Mouse (Mus musculus): ENCODE data around the gene Tcte2.

Gene Tcte2

DNA sequence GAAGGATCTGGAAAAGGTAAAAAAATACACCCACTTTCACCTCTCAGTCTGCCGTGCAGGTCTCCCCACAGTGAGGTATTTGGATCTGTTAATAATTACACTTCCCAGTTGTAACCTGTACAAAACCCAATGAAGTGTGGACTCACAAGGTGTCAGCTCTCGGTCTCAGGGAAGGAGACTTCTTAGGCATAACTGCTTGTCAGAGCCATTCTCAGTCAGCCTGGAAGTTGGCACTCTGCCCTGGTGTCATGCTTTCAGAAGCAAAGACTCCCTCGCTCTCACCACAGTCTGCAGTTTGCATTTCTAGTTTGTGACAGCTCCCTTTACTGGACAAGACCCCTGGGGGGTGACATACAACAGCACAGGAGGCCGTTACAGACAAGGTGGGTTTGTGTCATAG, 16.8 kb downstream of the Tcte2 start:
- peak; percentile 38 for DNase-seq

DNA sequence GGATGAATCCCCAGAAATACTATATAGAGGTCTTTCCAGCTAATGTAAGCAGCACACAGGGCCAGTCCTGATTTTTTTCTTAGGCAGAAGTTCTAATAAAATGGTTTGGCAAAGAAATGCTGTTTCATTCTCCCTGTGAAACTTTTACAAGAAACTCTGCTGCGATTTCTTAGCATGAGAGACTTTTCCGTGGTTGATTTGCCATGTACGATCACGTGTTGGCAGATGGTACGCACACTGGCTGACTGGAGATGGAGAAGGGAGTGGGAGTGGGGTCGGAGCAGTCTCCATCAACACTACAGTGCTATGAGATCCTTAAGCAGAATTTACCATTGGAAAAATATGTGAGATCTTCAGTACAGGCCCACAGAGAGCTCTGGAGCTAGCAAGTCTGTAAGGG, 17.4 kb downstream of the Tcte2 start:
- no peak for DNase-seq

GRCm38 (mm10) chr17:13743709-13744079, 17.9 kb downstream of the Tcte2 start:
- DNase-seq = no peak

DNA sequence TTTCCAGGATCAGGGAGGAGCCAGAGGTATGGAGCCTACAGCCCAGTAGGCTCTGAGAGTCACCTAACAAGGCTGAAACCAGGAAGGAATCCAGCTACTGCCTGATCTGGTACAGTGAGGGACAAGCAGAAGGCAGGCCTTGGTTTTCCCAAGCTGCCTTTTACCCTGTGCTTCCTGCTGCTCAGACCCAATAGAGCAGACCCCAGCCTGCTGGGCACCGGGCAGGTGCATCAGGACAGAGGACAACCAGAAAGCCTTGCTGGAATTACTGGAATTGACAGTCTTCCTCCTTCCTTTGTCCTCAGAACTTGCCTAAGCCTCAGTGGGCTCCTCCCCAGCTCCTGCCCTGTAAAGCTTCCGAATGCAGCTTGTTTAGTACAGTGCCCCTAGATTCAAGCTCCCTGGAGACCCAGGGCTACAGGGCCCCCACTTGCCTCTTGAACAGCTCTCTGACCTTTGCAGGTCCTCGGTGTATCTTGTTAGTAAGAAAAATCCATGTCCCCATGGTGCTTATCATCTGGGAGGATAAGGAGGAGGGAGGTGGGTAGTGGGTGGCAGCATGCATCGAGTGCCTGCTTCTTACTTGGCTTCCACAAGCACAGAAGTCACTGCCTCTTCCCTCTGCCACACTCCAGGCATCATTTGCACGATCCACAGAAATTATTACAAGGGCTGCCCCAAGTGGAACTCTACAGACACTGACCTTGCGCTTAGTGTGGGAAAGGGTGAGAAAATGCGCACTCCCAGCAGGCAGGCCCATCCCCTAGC, 18.5 kb downstream of the Tcte2 start:
- no peak for DNase-seq

GRCm38 (mm10) chr17:13742334-13742733, 19.3 kb downstream of the Tcte2 start:
- DNase-seq = no peak

DNA sequence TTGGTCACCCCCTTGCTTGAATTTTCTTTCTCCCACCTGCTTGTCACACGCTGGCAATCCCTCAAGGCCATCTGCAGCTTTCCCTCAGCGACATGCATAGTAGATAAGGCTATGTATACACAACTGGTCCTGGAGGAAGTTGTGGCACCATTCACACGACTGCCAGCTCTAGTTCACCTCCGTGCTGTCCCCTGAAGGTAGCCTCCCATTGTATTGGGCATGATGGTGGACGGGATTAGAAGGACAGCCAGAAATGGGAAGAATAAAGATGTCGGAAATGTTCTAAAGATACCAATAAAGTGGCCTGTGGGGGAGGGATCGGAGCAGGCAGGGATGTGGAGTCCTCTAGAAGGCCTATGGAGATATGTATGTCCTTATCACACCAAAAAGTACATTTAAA, 20.0 kb downstream of the Tcte2 start:
- no peak for DNase-seq

- DNase-seq = no peak
These were observed 20.8 kb downstream of the Tcte2 start for GRCm38 (mm10) chr17:13740796-13741195.

- DNase-seq = no peak
These were observed 21.6 kb downstream of the Tcte2 start for GRCm38 (mm10) chr17:13739981-13740380.

- no peak for DNase-seq
These were observed 22.7 kb downstream of the Tcte2 start for GRCm38 (mm10) chr17:13738916-13739315.

- DNase-seq = no peak
These were observed 23.4 kb downstream of the Tcte2 start for GRCm38 (mm10) chr17:13738121-13738776.

DNA sequence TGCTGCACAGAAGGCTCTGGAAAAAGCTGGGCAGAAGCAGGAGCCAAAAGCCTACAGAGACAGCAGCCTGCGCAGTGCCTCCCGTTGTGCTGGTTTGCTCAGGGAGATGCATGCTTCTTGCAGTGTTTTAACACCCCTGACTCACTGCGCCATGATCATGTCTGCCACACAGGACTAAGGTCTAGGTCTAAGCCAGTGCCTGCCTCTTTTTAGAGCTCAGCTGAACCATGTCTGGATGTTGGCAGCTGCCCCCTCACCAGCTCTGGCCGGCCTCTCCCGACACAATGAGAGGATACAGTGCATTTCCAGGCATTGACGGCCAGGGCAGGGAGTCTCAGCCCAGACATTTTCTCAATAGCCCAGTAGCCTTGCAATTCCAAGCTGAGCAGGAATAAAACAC, 24.3 kb downstream of the Tcte2 start:
- peak; percentile 37 for DNase-seq

DNA sequence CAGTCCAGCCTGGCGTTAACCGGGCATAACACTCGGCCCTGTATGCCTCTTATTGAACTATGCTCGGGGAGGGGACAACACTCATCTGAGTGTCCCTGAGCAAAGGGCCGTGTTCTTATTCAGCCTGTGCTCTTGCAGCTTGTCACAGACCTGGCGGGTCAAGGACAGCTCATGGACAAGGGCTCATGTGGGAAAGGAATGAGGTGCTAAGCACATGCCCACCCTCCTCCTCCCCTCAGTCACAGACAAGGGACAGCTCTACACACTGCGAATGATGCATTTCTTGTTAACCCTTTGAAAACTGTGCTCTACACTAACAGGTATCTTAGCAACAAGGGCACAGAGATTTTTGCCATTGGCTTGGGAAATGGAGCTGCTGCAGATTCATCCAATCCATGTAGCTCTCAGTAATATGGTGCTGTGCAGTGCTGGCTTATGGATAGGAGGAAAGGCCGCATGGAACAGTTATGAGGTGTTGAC, 25.8 kb downstream of the Tcte2 start:
- no peak for DNase-seq

GRCm38 (mm10) chr17:13735057-13735456, 26.6 kb downstream of the Tcte2 start:
- DNase-seq = no peak

- no peak for DNase-seq
These were observed 27.7 kb downstream of the Tcte2 start for GRCm38 (mm10) chr17:13733971-13734370.

DNA sequence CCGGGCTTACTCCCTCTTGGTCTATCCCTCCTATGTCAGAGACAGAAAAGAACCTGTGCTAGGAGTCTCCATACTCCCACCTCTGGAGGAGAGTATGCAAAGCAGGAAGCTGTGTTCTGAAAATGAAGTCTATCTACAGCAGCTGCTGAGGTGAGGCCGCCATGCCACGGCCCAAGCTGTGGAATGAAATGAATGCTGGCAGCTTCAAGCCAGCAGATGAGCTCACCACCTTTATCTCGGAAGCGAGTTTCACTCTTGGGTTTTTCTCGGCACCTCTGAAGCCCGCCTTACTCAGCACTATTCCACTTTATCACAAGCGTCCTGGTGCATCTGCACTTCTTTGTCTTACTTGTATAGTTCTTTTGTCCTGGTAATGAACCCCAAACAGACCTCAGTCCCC, 28.9 kb downstream of the Tcte2 start:
- no peak for DNase-seq

DNA sequence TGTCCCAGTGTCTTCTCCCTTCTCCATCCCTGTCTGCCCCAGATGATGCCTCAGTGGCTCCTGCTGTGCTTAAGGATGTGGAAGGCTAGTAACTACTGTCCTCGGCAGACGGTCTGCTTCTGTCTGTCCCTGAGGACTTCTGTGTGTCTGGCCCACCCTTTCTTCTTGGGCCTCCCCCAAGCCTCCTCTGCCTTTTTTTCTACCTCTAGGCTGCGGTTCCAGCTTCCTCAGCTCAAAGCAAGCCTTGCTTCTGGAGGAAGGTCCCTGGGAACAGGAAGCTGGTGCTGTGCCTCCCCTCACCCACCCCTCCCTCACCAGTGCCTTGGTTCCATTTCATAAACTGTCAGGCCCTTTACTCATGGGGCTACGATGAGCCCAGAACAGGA, 29.9 kb downstream of the Tcte2 start:
- no peak for DNase-seq

- DNase-seq = no peak
These were observed 30.5 kb downstream of the Tcte2 start for GRCm38 (mm10) chr17:13730980-13731726.

- no peak for DNase-seq
These were observed 34.7 kb downstream of the Tcte2 start for GRCm38 (mm10) chr17:13726832-13727355.

DNA sequence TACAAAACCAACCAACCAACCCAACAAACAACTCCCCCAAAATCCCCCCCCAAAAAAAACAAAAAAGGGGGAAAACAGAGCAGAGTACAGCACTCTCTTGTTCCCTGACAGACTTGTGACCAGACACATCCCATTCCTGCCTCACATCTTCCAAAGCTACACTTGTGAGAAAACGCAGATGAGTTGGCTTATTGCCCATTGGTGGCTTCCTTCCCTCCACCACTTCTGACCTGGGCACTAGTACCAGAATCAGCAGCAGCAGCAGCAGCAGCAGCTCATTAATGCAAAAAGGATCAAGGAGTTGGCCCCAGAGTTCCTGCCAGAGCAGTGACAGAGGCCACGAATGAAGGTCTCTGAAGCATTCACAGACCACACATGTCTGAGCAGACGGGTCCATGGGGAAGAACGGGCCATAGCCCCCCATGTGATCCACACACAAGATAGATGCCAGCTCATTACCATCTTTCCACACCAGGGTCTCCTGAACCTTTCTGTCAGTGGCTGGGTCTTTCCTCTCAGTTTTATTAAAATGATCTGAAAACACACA, 36.5 kb downstream of the Tcte2 start:
- DNase-seq = no peak

DNA sequence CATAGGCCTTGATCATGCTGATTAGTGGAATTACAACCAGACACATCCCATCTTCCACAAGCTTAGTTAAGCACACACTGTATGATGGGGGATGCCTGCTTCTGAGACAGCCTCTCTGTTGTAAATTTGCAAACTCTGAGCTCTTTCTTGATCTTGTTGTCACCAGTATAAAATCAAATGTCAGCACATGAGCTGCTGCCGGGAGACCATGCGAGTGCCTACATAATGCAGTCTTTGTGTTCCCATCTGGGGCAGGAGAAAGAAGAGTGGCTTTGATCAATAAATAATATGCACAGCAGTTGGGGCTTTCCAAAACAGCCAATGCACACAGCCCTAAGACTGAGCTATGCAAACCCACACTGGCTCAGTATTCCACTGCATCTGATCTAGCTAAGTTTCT, 39.2 kb downstream of the Tcte2 start:
- DNase-seq = no peak

DNA sequence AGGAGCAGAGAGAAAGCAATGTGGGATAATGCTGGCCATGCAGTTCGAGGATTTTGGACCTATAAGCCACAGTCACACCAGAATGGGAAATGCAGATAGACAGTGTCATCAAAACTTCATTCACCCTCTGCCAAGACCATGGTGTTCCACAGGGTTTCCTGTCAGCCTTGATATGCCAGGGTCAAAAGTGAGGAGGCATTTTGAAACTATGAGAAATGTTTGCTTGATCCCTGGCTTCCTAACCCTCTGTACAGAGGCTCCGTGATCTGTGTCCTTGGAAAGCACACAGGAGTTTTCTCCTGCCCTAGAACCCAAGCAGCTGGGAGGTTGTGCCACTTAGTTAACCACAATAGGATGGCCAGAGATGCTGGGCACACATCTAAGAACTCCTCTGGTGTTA, 40.3 kb downstream of the Tcte2 start:
- no peak for DNase-seq

- DNase-seq = no peak
These were observed 41.4 kb downstream of the Tcte2 start for GRCm38 (mm10) chr17:13720187-13720586.

- DNase-seq = no peak
These were observed 44.2 kb downstream of the Tcte2 start for GRCm38 (mm10) chr17:13717428-13717827.
